Mouse (Mus musculus): ENCODE results near the gene Atp6ap1. TPM values are rescaled to one million over a fixed set of nuclear protein-coding genes. Genes with fewer than 3 reads are reported as not detected.

The Atp6ap1 gene
- polyA plus RNA-seq, 1 experiment from 2014 or later, result 62.6 TPM

DNA sequence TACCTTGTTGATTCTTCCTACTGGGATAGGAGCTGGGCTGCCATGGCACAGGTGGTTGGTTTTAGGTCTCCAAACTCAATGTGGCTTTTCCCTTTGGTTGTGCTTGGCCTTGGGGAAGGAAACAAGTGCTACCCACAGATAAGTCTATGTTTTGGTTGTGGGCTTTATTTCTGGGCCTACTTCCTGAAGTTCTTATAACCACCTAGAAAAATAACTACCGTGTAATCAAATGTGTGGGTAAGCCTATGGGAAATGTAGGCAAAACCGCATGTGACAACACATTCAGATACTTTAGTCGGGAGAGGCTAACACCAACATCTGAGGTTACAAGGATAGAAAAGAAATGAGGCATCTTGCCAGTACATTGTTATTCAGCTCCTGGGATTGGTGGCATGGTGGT is 39.2 kb upstream of the Atp6ap1 start:
- Histone ChIP-seq H3K4me1 (ENCODE audit: insufficient read depth) (peaks cover 5% of the 10 kb centered on the region; the same call in 1 of the 2 replicates), H3K27ac (ENCODE audit: low read depth) (no peak overlapping the region), H3K9ac (replicated peaks) (no peak overlapping the region), H3K9me3 (ENCODE audit: low read length) (no peaks in the 10 kb centered on the region), H3K27me3 (ENCODE audit: insufficient read depth, low read length) (no peaks in the 10 kb centered on the region), H3K36me3 (replicated peaks; ENCODE audit: insufficient read depth, low read length) (peaks cover 6% of the 10 kb centered on the region), H3K4me3 (ENCODE audit: low read depth, low read length) (no peak overlapping the region), H3K4me2 (ENCODE audit: low read depth, low read length) (no peak overlapping the region)
- TF ChIP-seq CTCF (IDR thresholded peaks at IDR 0.05; ENCODE audit: low read depth) (no peak), EP300 (IDR thresholded peaks at IDR 0.05; ENCODE audit: low read depth) (no peak)
- DNase-seq, result no peak
- ATAC-seq, result no peak
- 66% methylated on average over 3 of the region's 3 CpGs for WGBS (ENCODE audit: insufficient replicate concordance)

DNA sequence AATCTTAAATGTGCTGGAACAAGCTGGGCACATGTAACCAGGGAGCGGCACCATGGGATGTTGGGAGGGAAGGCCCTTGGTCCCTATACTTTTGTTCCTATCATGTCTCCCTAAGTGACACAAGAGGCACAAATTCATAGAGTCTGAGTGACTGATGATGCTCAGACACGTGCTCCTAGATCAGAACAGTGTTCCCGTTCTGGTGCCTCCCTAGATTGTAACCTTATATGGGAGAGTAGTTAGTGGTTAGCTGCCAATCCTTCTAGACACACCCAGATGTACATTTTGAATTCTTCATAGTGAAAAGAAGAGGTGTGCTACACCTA is 27.2 kb upstream of the Atp6ap1 start:
- WGBS (ENCODE audit: insufficient replicate concordance), result 35% methylated on average over 3 of the region's 3 CpGs
- peak overlapping the region; percentile 77 for H3K27ac ChIP-seq (ENCODE audit: low read depth)
- DNase-seq (no peak), ATAC-seq (peak; percentile 5; the same call in 1 of the 2 replicates)
- TF ChIP-seq CTCF (IDR thresholded peaks at IDR 0.05; ENCODE audit: low read depth), result no peak
- TF ChIP-seq EP300 (IDR thresholded peaks at IDR 0.05; ENCODE audit: low read depth), result no peak
- H3K36me3 ChIP-seq (replicated peaks; ENCODE audit: insufficient read depth, low read length), result 0 out of 2 replicates have a peak, but pooled peaks cover 4% of the 10 kb centered on the region
- peak overlapping the region; percentile 68 for H3K4me3 ChIP-seq (ENCODE audit: low read depth, low read length)
- peak overlapping the region; percentile 42 for H3K9ac ChIP-seq (replicated peaks)
- no peaks in the 10 kb centered on the region; the same call in 1 of the 2 replicates for H3K27me3 ChIP-seq (ENCODE audit: insufficient read depth, low read length)
- H3K4me1 ChIP-seq (ENCODE audit: insufficient read depth), result peaks cover 5% of the 10 kb centered on the region; the same call in 1 of the 2 replicates
- peak overlapping the region; percentile 76 for H3K4me2 ChIP-seq (ENCODE audit: low read depth, low read length)
- H3K9me3 ChIP-seq (ENCODE audit: low read length), result no peaks in the 10 kb centered on the region

DNA sequence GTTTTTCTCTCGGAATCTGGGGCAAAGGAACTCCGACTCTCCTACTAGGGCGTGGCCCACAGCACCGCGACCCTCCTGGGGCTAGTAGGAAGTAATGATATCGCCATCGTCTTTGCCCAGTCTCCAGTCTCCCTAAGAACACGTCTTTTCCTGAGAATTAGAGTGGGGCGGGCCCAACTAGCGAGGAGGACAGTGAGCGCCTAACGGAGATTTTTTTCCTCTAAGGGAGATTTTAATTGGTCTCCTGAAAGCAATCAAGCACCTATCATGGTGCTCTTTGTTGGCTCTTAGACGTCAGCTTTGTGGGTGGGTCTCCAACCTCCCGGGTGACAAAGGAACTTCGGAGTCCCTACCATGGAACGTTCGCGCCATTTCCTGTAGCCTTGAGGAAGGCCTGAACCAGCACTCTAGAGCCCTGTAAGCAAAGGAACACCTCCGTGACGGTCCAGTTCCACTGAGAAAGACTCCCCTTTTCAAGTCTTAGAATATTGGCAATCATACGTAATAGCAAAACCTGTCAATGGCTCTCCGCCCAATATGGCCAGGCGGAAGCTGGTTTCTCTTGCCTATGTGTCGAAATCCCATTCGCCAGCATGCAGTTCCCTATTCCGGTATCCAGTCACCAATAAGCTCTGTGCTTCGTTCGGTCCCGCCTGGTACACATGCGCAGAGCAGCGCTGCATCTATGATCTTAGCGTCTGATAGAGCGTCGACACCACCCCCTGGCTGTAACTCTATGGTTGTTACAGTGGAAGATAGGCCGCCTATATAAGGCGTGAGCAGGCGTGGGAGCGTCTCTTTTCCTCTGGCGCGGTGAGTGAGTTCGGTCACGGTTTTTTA is 26.6 kb upstream of the Atp6ap1 start, which contains the start of gene Rpl10:
Gene Rpl10 (plus strand): TSS at position 751 of the 840 bp plus-strand sequence.
- ATAC-seq (peak; percentile 92), DNase-seq (peak; percentile 90)
- H3K4me1 ChIP-seq (ENCODE audit: insufficient read depth), result peaks cover 5% of the 10 kb centered on the region; the same call in 1 of the 2 replicates
- no peaks in the 10 kb centered on the region for H3K9me3 ChIP-seq (ENCODE audit: low read length)
- 18% methylated on average over 42 of the region's 42 CpGs for WGBS (ENCODE audit: insufficient replicate concordance)
- peak within 1 kb of the TSS; percentile 76 for H3K4me2 ChIP-seq (ENCODE audit: low read depth, low read length)
- 0 out of 2 replicates have a peak, but pooled peaks cover 4% of the 10 kb centered on the region for H3K36me3 ChIP-seq (replicated peaks; ENCODE audit: insufficient read depth, low read length)
- H3K27me3 ChIP-seq (ENCODE audit: insufficient read depth, low read length), result no peaks in the 10 kb centered on the region
- H3K9ac ChIP-seq (replicated peaks), result peak within 1 kb of the TSS; percentile 80
- H3K4me3 ChIP-seq (ENCODE audit: low read depth, low read length), result peak within 1 kb of the TSS; percentile 68
- H3K27ac ChIP-seq (ENCODE audit: low read depth), result peak within 1 kb of the TSS; percentile 77
- peak; percentile 65 for TF ChIP-seq CTCF (IDR thresholded peaks at IDR 0.05; ENCODE audit: low read depth)
- TF ChIP-seq EP300 (IDR thresholded peaks at IDR 0.05; ENCODE audit: low read depth), result peak; percentile 75

DNA sequence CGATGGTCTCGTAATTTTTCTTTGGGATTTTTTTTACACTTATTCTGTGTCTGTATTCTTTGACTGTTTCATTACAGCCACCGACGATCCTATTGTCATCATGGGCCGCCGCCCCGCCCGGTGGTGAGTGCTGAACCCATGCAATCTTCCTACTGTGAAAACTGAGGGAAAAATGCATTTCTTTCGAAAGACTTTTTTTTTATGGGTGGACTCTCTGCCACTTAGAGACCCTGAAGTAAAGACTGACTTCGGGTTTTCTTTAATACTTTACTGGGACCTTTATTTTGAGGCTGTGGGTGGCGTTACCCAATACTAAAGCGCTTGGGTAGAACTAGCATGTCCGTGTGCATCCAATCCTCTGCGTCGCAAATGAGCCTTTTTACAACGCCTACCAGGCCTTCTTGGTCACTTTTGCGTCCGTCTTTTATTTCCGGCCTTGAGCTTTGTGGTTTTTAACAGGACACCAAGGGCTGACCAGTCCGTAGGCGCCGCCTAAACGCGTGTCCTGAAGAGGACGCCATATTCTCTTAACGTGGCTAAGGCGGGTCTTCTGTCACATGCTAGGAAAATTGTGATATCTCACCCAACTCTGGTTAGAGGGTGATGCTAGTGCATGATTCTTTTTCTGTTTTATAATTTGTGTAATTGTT is 25.9 kb upstream of the Atp6ap1 start:
- Histone ChIP-seq H3K9ac (replicated peaks) (peak overlapping the region; percentile 80), H3K4me3 (ENCODE audit: low read depth, low read length) (peak overlapping the region; percentile 68), H3K9me3 (ENCODE audit: low read length) (no peaks in the 10 kb centered on the region), H3K4me2 (ENCODE audit: low read depth, low read length) (peak overlapping the region; percentile 71), H3K27me3 (ENCODE audit: insufficient read depth, low read length) (no peaks in the 10 kb centered on the region), H3K27ac (ENCODE audit: low read depth) (peak overlapping the region; percentile 71), H3K36me3 (replicated peaks; ENCODE audit: insufficient read depth, low read length) (0 out of 2 replicates have a peak, but pooled peaks cover 4% of the 10 kb centered on the region), H3K4me1 (ENCODE audit: insufficient read depth) (peaks cover 5% of the 10 kb centered on the region; the same call in 1 of the 2 replicates)
- peak; percentile 41 for DNase-seq
- 0 out of 2 replicates have a peak, but pooled peaks have one; percentile 3 for ATAC-seq
- 19% methylated on average over 27 of the region's 27 CpGs for WGBS (ENCODE audit: insufficient replicate concordance)
- no peak for TF ChIP-seq EP300 (IDR thresholded peaks at IDR 0.05; ENCODE audit: low read depth)
- TF ChIP-seq CTCF (IDR thresholded peaks at IDR 0.05; ENCODE audit: low read depth), result 0 out of 2 replicates have a peak, but pooled peaks have one; percentile 14

DNA sequence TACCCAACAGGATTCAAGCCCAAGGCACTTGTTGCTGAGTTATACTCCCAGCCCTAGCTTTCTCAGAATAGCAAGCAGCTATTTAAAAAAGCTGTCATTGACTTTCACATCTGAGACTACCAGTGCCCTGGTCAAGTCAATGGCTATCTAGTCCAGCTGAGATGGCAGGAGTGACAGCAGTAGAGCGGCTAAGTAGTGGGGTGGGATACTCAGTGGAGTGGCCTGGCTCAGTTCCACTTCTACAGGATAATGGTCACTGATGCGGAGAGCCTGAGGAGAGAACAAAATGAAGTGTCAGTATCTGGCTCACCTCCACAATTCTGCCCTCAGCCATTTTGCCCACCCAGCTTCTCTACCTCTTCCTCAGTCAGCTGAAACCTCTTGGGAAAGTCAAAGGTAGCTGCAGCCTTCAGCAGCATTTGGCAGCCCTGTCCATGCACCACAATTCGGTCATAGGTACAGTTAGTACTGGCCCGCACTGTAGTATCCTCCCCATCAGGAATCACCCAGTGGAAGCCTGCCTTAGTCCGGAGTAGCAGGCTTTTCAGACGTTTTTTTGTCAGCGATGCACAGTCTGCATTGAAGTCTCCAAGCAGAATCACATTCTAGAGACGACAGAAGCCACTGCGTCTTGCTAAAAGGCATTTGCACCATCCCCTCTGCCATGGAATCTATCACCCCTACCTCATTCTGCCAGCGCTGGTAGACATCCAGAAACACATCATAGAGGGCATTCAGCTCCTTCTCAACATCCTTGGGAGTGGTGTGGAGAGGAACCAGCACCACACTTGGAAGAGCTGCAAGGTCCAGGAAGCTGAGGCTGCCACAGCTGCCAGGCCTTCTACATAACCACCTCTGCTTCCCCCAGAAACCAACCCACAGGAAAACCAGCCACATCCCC is 23.2 kb upstream of the Atp6ap1 start:
- Histone ChIP-seq H3K4me2 (ENCODE audit: low read depth, low read length) (no peak overlapping the region), H3K9ac (replicated peaks) (no peak overlapping the region), H3K27ac (ENCODE audit: low read depth) (no peak overlapping the region), H3K4me1 (ENCODE audit: insufficient read depth) (peaks cover 5% of the 10 kb centered on the region; the same call in 1 of the 2 replicates), H3K4me3 (ENCODE audit: low read depth, low read length) (no peak overlapping the region), H3K9me3 (ENCODE audit: low read length) (no peaks in the 10 kb centered on the region), H3K27me3 (ENCODE audit: insufficient read depth, low read length) (no peaks in the 10 kb centered on the region), H3K36me3 (replicated peaks; ENCODE audit: insufficient read depth, low read length) (0 out of 2 replicates have a peak, but pooled peaks cover 4% of the 10 kb centered on the region)
- no peak for DNase-seq
- 35% methylated on average over 10 of the region's 10 CpGs for WGBS (ENCODE audit: insufficient replicate concordance)
- no peak for ATAC-seq
- TF ChIP-seq EP300 (IDR thresholded peaks at IDR 0.05; ENCODE audit: low read depth), result no peak
- TF ChIP-seq CTCF (IDR thresholded peaks at IDR 0.05; ENCODE audit: low read depth), result no peak
